Mouse (Mus musculus): ENCODE data around the gene Eef2kmt. TPM values are rescaled to one million over a fixed set of nuclear protein-coding genes. Genes with fewer than 3 reads are reported as not detected.

Eef2kmt gene
- polyA plus RNA-seq, 1 experiment from 2014 or later, result 17.9 TPM

DNA sequence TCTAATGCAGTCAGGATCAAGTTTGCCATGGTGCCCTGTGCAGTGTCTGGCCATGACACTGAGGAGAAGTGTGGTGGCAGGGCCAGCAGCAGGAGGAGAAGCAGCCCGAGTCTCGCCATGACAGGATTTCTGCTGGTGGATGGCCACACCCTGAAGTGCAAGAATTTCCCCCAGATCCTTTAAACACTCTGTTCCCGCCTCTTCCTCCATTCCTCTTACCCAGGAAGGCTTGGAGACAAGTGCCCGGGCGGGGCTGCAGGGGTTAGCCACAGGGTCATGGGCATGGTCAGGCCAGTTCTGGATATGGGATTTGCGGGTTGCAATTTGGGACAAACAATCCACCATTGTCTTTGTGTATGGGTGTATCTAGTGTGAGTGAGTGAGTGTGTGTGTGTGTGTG, 33.6 kb downstream of the Eef2kmt start, which contains the start of gene AU021092:
TSS of gene AU021092 (minus strand) at position 160 of the 400 bp plus-strand sequence.
- H3K36me3 ChIP-seq (ENCODE audit: control insufficient read depth, insufficient read depth), result no peaks in the 10 kb centered on the region
- no peak within 1 kb of the TSS for H3K4me2 ChIP-seq (replicated peaks; ENCODE audit: low read depth)
- no peak for ATAC-seq
- no peak for TF ChIP-seq CTCF (IDR thresholded peaks at IDR 0.05; ENCODE audit: low read depth)
- H3K4me1 ChIP-seq (replicated peaks; ENCODE audit: control insufficient read depth, insufficient read depth, low read length), result no peaks in the 10 kb centered on the region
- no peak within 1 kb of the TSS for H3K9ac ChIP-seq (ENCODE audit: low read depth, low read length)
- H3K9me3 ChIP-seq (ENCODE audit: control insufficient read depth), result no peaks in the 10 kb centered on the region
- WGBS, result 56% methylated on average over 6 of the region's 6 CpGs
- no peaks in the 10 kb centered on the region for H3K27me3 ChIP-seq (replicated peaks; ENCODE audit: control insufficient read depth, insufficient read depth, low read length)
- H3K27ac ChIP-seq (ENCODE audit: low read depth, low read length), result no peak within 1 kb of the TSS
- H3K4me3 ChIP-seq (ENCODE audit: low read depth, low read length), result no peak within 1 kb of the TSS

DNA sequence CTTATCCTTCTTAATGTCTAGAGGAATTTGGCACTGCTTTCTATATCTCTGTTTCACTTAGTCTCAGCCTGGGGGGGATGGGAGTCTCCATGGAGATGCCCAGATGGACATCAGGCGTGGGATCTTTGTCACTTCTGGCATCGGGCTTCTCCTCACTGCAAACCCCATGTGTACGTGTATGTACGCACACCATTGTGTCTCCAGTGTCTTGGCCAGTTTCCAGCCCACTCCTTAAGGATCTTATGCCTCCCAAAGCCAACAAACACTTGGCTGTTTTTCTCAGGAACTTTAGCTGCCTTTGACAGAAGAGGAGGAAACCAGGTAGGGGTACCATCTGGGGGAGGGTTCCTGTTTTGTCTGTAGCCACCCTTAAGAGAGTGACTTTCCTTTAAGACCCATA, 34.4 kb downstream of the Eef2kmt start:
- TF ChIP-seq CTCF (IDR thresholded peaks at IDR 0.05; ENCODE audit: low read depth), result no peak
- H3K9me3 ChIP-seq (ENCODE audit: control insufficient read depth), result no peaks in the 10 kb centered on the region
- H3K27me3 ChIP-seq (replicated peaks; ENCODE audit: control insufficient read depth, insufficient read depth, low read length), result no peaks in the 10 kb centered on the region
- no peaks in the 10 kb centered on the region for H3K4me1 ChIP-seq (replicated peaks; ENCODE audit: control insufficient read depth, insufficient read depth, low read length)
- no peak overlapping the region for H3K4me3 ChIP-seq (ENCODE audit: low read depth, low read length)
- H3K36me3 ChIP-seq (ENCODE audit: control insufficient read depth, insufficient read depth), result no peaks in the 10 kb centered on the region
- no peak overlapping the region for H3K27ac ChIP-seq (ENCODE audit: low read depth, low read length)
- no peak overlapping the region for H3K9ac ChIP-seq (ENCODE audit: low read depth, low read length)
- no peak overlapping the region for H3K4me2 ChIP-seq (replicated peaks; ENCODE audit: low read depth)
- no peak for ATAC-seq
- 65% methylated on average over 4 of the region's 4 CpGs for WGBS

DNA sequence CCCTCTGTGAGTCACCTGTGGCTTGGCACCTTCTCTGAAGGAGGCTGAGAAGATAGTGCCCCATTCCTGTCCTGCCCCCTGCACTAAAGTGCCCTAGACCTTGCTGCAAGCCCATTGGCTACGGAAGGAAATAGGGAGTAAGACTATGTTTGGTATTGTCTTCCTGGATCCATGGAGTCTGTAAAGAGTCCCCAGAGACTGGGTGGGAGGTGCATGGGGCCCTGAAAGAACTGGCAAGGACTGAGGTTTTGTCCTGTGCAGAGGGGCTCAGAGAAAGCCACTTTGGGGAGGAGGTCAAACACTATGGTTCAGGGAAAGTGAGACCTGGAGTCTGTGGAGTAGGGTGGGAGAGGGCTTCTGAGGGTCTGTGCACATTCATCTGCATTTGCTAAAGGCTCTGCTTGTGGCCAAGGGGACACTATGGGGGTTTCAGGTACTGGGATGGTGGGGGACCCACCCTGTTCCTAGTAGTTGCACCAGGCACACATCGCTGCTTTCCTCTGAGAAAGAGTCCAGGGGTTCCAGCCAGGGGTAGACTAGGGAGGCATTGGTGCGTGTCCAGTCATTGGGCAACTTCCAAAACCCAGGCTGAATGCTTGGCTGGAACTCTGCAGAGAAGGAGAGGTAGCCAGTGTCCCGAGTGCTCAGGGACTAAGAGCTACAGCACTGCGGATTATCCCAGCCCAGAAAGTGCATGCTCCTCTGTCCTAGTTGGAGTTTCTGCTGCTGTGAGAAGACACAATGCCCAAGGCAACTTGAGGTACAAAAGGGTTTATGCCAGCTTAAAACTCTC, 38.2 kb downstream of the Eef2kmt start:
- no peak for ATAC-seq
- WGBS, result 76% methylated on average over 5 of the region's 5 CpGs
- TF ChIP-seq CTCF (IDR thresholded peaks at IDR 0.05; ENCODE audit: low read depth), result no peak

GRCm38 (mm10) chr16:5216686-5217085, 39.1 kb downstream of the Eef2kmt start:
- 36% methylated on average over 6 of the region's 6 CpGs for WGBS
- Histone ChIP-seq H3K27ac (ENCODE audit: low read depth, low read length) (no peak overlapping the region), H3K4me3 (ENCODE audit: low read depth, low read length) (no peak overlapping the region), H3K4me1 (replicated peaks; ENCODE audit: control insufficient read depth, insufficient read depth, low read length) (no peaks in the 10 kb centered on the region), H3K9ac (ENCODE audit: low read depth, low read length) (no peak overlapping the region), H3K27me3 (replicated peaks; ENCODE audit: control insufficient read depth, insufficient read depth, low read length) (no peaks in the 10 kb centered on the region), H3K4me2 (replicated peaks; ENCODE audit: low read depth) (no peak overlapping the region), H3K9me3 (ENCODE audit: control insufficient read depth) (no peaks in the 10 kb centered on the region), H3K36me3 (ENCODE audit: control insufficient read depth, insufficient read depth) (no peaks in the 10 kb centered on the region)
- TF ChIP-seq CTCF (IDR thresholded peaks at IDR 0.05; ENCODE audit: low read depth), result no peak
- ATAC-seq, result no peak

More for the DNA sequence above, 38.2 kb downstream of the Eef2kmt start:
- no peaks in the 10 kb centered on the region for H3K36me3 ChIP-seq (ENCODE audit: control insufficient read depth, insufficient read depth)
- no peaks in the 10 kb centered on the region for H3K4me1 ChIP-seq (replicated peaks; ENCODE audit: control insufficient read depth, insufficient read depth, low read length)
- no peak overlapping the region for H3K27ac ChIP-seq (ENCODE audit: low read depth, low read length)
- H3K4me3 ChIP-seq (ENCODE audit: low read depth, low read length), result no peak overlapping the region
- H3K27me3 ChIP-seq (replicated peaks; ENCODE audit: control insufficient read depth, insufficient read depth, low read length), result no peaks in the 10 kb centered on the region
- no peak overlapping the region for H3K4me2 ChIP-seq (replicated peaks; ENCODE audit: low read depth)
- no peak overlapping the region for H3K9ac ChIP-seq (ENCODE audit: low read depth, low read length)
- H3K9me3 ChIP-seq (ENCODE audit: control insufficient read depth), result no peaks in the 10 kb centered on the region

GRCm38 (mm10) chr16:5214126-5214525, 41.7 kb downstream of the Eef2kmt start:
- no peak overlapping the region for H3K27ac ChIP-seq (ENCODE audit: low read depth, low read length)

DNA sequence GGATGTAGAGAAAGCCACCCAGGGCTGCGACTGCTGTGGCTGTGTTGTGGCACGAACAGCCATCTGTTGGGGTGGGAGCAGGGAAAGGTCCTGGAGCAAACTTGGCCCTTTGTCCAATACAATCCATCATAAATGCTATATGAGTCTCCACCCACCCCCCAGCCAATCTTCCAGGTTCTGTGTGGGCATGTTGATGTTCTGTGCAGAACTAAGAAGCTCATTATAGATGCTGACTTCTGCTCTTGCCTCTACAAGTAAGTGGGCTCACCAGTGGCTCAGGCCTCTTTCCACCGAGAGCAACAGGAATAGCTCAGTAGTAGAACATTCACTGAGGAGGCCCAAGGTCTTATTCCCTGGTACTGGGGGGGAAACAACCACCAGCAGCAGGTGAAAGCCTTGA, 43.6 kb downstream of the Eef2kmt start:
- Histone ChIP-seq H3K27ac (ENCODE audit: low read depth, low read length) (no peak overlapping the region), H3K4me3 (ENCODE audit: low read depth, low read length) (no peak overlapping the region), H3K9ac (ENCODE audit: low read depth, low read length) (no peak overlapping the region), H3K27me3 (replicated peaks; ENCODE audit: control insufficient read depth, insufficient read depth, low read length) (no peaks in the 10 kb centered on the region), H3K9me3 (ENCODE audit: control insufficient read depth) (no peaks in the 10 kb centered on the region), H3K4me2 (replicated peaks; ENCODE audit: low read depth) (no peak overlapping the region), H3K36me3 (ENCODE audit: control insufficient read depth, insufficient read depth) (no peaks in the 10 kb centered on the region), H3K4me1 (replicated peaks; ENCODE audit: control insufficient read depth, insufficient read depth, low read length) (no peaks in the 10 kb centered on the region)
- WGBS, result 80% methylated on average over 3 of the region's 3 CpGs
- no peak for TF ChIP-seq CTCF (IDR thresholded peaks at IDR 0.05; ENCODE audit: low read depth)
- no peak for ATAC-seq

More at GRCm38 (mm10) chr16:5214126-5214525, 41.7 kb downstream of the Eef2kmt start:
- H3K9ac ChIP-seq (ENCODE audit: low read depth, low read length), result no peak overlapping the region
- H3K27me3 ChIP-seq (replicated peaks; ENCODE audit: control insufficient read depth, insufficient read depth, low read length), result no peaks in the 10 kb centered on the region
- ATAC-seq, result no peak
- H3K4me2 ChIP-seq (replicated peaks; ENCODE audit: low read depth), result no peak overlapping the region
- TF ChIP-seq CTCF (IDR thresholded peaks at IDR 0.05; ENCODE audit: low read depth), result no peak
- 90% methylated on average over 2 of the region's 2 CpGs for whole genome bisulfite sequencing
- H3K9me3 ChIP-seq (ENCODE audit: control insufficient read depth), result no peaks in the 10 kb centered on the region
- no peak overlapping the region for H3K4me3 ChIP-seq (ENCODE audit: low read depth, low read length)
- H3K4me1 ChIP-seq (replicated peaks; ENCODE audit: control insufficient read depth, insufficient read depth, low read length), result no peaks in the 10 kb centered on the region
- H3K36me3 ChIP-seq (ENCODE audit: control insufficient read depth, insufficient read depth), result no peaks in the 10 kb centered on the region

Measured in intestine, postnatal 0 days (tissue).